Mouse (Mus musculus) liver, postnatal 0 days (tissue): Measurements from ENCODE around the gene Ip6k1. TPM values are rescaled to one million over a fixed set of nuclear protein-coding genes. Genes with fewer than 3 reads are reported as not detected.

Source experiments
- ATAC-seq: fragments of 200-750 bp; cut with Nextera tagmentation; 2 replicates; pipeline ENCODE4 v1.8.0; 2017; ENCODE audit warnings: mild to moderate bottlenecking, moderate library complexity
- DNase-seq: peaks from one replicate; pipeline ENCODE4 v3.0.0-alpha.2; 2016
- H3K27ac ChIP-seq: fragments of 300-500 bp; sonication (generic); 2 replicates; pipeline ENCODE4 v1.5.1; 2014; ENCODE audit warnings: antibody characterized with exemption, moderate library complexity, mild to moderate bottlenecking, low read depth
- H3K27me3 ChIP-seq: fragments of 300-500 bp; sonication (generic); 2 replicates; pipeline ENCODE4 v1.6.1; 2014; ENCODE audit warnings: low read length, control low read depth, mixed read lengths; ENCODE audit not compliant: insufficient read depth
- H3K36me3 ChIP-seq: fragments of 300-500 bp; sonication (generic); replicated peaks from 2 replicates; pipeline ENCODE4 v1.6.1; 2014; ENCODE audit warnings: mild to moderate bottlenecking, control low read depth, low read length, moderate library complexity, mixed read lengths; ENCODE audit not compliant: insufficient read depth
- H3K4me1 ChIP-seq: fragments of 300-500 bp; sonication (generic); 2 replicates; pipeline ENCODE4 v1.6.1; 2014; ENCODE audit warnings: antibody characterized with exemption, mild to moderate bottlenecking, control low read depth; ENCODE audit not compliant: insufficient read depth
- H3K4me2 ChIP-seq: fragments of 300-500 bp; sonication (generic); 2 replicates; pipeline ENCODE4 v1.6.1; 2014; ENCODE audit warnings: low read depth, mild to moderate bottlenecking, low read length, moderate library complexity, mixed read lengths
- H3K4me3 ChIP-seq: fragments of 300-500 bp; sonication (generic); 2 replicates; pipeline ENCODE4 v1.5.1; 2014; ENCODE audit warnings: low read depth, low read length
- H3K9ac ChIP-seq: fragments of 300-500 bp; sonication (generic); replicated peaks from 2 replicates; pipeline ENCODE4 v1.6.1; 2014; ENCODE audit warnings: mild to moderate bottlenecking, moderate library complexity
- H3K9me3 ChIP-seq: fragments of 300-500 bp; sonication (generic); 2 replicates; pipeline ENCODE4 v1.6.1; 2016; ENCODE audit warnings: mild to moderate bottlenecking, control low read depth, low read length, mixed read lengths
- CTCF ChIP-seq: sonication (generic); IDR thresholded peaks from 2 replicates; pipeline ENCODE4 v1.5.1; 2016; ENCODE audit warnings: antibody characterized with exemption, low read depth
- EP300 ChIP-seq: IDR thresholded peaks from 2 replicates; pipeline ENCODE4 v1.6.1; 2016; ENCODE audit warnings: antibody characterized with exemption, low read depth, mild to moderate bottlenecking
- WGBS: fragments of 180-500 bp; shearing (Covaris S2); extraction: QIAGEN DNeasy Blood & Tissue Kit; methylation state at CpG from one replicate; pipeline ENCODE4 v1.1.7; 2014; ENCODE audit not compliant: insufficient replicate concordance; 5-methylcytosine and 5-hydroxymethylcytosine counted together
- polyA plus RNA-seq: library from polyadenylated mRNA; unstranded; fragments of >200 nt; fragmentation: Nextera tagmentation; extraction: Ambion mirVana; gene quantifications from 2 replicates; pipeline ENCODE4 v1.2.1, GENCODE M21; 2015

Gene Ip6k1
- polyA plus RNA-seq, 1 experiment from 2014 or later: 19.8 TPM

DNA sequence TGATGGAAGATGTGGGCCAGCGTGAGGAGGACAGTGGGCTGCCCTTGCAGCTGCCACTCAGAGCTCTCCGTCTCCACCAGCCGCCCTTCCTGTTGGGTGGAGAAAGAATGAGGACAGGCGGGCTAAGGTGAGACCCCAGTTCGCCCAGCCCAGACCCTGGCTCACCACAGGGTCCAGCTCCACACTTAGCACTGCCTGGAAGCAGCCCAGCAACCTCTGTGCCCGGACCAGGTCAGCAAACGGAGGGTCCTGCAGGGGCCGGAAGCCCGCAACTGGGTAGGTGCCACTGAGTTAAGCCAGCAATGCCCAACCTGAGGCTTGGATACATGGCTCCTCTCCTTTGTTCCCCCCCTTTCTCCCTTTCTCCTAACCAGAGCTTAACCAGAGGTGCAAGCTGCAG is 66.7 kb downstream of the Ip6k1 start:
- Histone ChIP-seq H3K36me3 (peaks cover 90% of the 10 kb centered on the region), H3K9me3 (no peaks in the 10 kb centered on the region), H3K4me1 (no peaks in the 10 kb centered on the region; the same call in 1 of the 2 replicates), H3K4me3 (no peak overlapping the region), H3K27me3 (no peaks in the 10 kb centered on the region), H3K9ac (no peak overlapping the region), H3K27ac (no peak overlapping the region), H3K4me2 (no peak overlapping the region)
- TF ChIP-seq EP300 (no peak), CTCF (no peak)
- ATAC-seq: no peak
- WGBS: 91% methylated on average over 9 of the region's 9 CpGs
- no peak for DNase-seq

DNA sequence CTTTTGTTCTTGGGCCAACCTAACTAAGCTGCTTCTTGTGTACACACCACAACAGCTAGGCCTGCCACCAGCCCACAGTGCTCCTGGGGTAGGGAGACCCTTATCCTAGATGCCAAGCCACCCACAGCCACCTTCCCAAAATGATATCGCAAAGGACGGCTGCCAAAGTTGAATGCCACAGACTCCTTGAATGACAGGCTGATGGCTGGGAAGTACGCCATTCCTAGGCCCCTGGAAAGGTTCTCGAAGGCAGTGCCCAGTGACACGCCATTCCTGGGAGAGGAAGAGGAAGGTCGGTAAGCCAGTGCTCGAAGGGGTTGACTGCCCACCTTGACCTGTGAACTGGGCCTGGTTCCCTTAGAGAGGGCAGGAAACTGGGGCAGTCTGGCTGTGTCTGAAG is 67.2 kb downstream of the Ip6k1 start:
- H3K36me3 ChIP-seq: peaks cover 88% of the 10 kb centered on the region
- no peak overlapping the region for H3K27ac ChIP-seq
- DNase-seq: no peak

GRCm38 (mm10) chr9:108071801-108072200 is 69.5 kb downstream of the Ip6k1 start:
- Histone ChIP-seq H3K27me3 (no peaks in the 10 kb centered on the region), H3K4me3 (no peak overlapping the region), H3K27ac (no peak overlapping the region), H3K4me1 (peaks cover 3% of the 10 kb centered on the region; the same call in 1 of the 2 replicates), H3K36me3 (peaks cover 78% of the 10 kb centered on the region), H3K9me3 (no peaks in the 10 kb centered on the region), H3K9ac (no peak overlapping the region), H3K4me2 (no peak overlapping the region)
- WGBS: 72% methylated on average over 4 of the region's 4 CpGs
- DNase-seq: no peak
- TF ChIP-seq EP300: no peak
- no peak for TF ChIP-seq CTCF
- ATAC-seq: no peak

More for the DNA sequence above, 67.2 kb downstream of the Ip6k1 start:
- H3K4me2 ChIP-seq: no peak overlapping the region
- ATAC-seq: no peak
- H3K9ac ChIP-seq: no peak overlapping the region
- no peaks in the 10 kb centered on the region for H3K27me3 ChIP-seq
- H3K4me3 ChIP-seq: no peak overlapping the region
- no peak for TF ChIP-seq EP300
- TF ChIP-seq CTCF: no peak
- H3K4me1 ChIP-seq: no peaks in the 10 kb centered on the region; the same call in 1 of the 2 replicates
- WGBS: 88% methylated on average over 7 of the region's 7 CpGs
- H3K9me3 ChIP-seq: no peaks in the 10 kb centered on the region

GRCm38 (mm10) chr9:108072481-108072924 is 70.2 kb downstream of the Ip6k1 start:
- Histone ChIP-seq H3K4me1 (peaks cover 6% of the 10 kb centered on the region), H3K27me3 (no peaks in the 10 kb centered on the region), H3K9me3 (no peaks in the 10 kb centered on the region), H3K9ac (no peak overlapping the region), H3K4me2 (no peak overlapping the region), H3K36me3 (peaks cover 78% of the 10 kb centered on the region), H3K4me3 (no peak overlapping the region), H3K27ac (no peak overlapping the region)
- ATAC-seq (no peak), DNase-seq (no peak)
- 88% methylated on average over 9 of the region's 9 CpGs for WGBS
- TF ChIP-seq CTCF (no peak), EP300 (no peak)

GRCm38 (mm10) chr9:108073141-108073930 is 71.0 kb downstream of the Ip6k1 start:
- DNase-seq (no peak), ATAC-seq (no peak)
- 78% methylated on average over 7 of the region's 7 CpGs for WGBS
- Histone ChIP-seq H3K36me3 (peaks cover 72% of the 10 kb centered on the region), H3K9ac (no peak overlapping the region), H3K4me1 (peaks cover 14% of the 10 kb centered on the region), H3K4me3 (no peak overlapping the region), H3K9me3 (no peaks in the 10 kb centered on the region), H3K27me3 (no peaks in the 10 kb centered on the region), H3K27ac (no peak overlapping the region), H3K4me2 (no peak overlapping the region)
- no peak for TF ChIP-seq CTCF
- no peak for TF ChIP-seq EP300

DNA sequence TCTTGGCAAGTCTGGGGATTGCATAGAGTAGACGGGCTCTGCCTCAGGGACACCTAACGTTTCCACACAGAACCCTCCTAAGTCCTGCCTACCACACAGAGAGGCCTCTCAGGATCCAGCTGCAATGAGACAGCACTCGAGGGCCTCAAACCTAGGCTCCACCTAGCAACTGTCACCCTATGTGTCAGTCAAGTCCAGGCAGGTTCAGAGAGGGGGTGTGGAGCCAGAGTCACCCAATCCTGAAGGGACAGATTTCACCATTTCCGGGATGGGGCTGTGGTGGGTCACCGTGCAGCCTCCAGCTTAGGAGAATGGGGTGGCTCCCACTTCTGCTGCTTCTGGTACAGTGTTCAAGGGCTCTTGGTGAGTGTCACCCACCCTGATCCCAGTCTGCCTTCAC is 77.9 kb downstream of the Ip6k1 start, which contains the start of gene Mst1:
Gene Mst1 (plus strand): TSS at position 269 of the 400 bp plus-strand sequence.
- H3K27me3 ChIP-seq: no peaks in the 10 kb centered on the region
- peak within 1 kb of the TSS; percentile 94 for H3K4me2 ChIP-seq
- H3K4me3 ChIP-seq: peak within 1 kb of the TSS; percentile 93
- WGBS: 28% methylated on average over 5 of the region's 5 CpGs
- H3K4me1 ChIP-seq: peaks cover 61% of the 10 kb centered on the region
- H3K9ac ChIP-seq: peak within 1 kb of the TSS; percentile 100
- TF ChIP-seq EP300 (peak; percentile 66; the same call in 1 of the 2 replicates), CTCF (no peak)
- peaks cover 35% of the 10 kb centered on the region for H3K36me3 ChIP-seq
- ATAC-seq (peak; percentile 85), DNase-seq (peak; percentile 82)
- peak within 1 kb of the TSS; percentile 99 for H3K27ac ChIP-seq
- no peaks in the 10 kb centered on the region for H3K9me3 ChIP-seq
